Mouse (Mus musculus) cerebellum, adult 2 months (tissue): ENCODE results near the gene Ero1l.

Source experiments
- CTCF ChIP-seq: fragments of 200-500 bp; IDR thresholded peaks from 2 replicates; pipeline ENCODE4 v1.5.1; 2011; ENCODE audit warnings: low read depth, mild to moderate bottlenecking, control low read depth, low read length, moderate library complexity, borderline replicate concordance; ENCODE audit not compliant: insufficient read depth
- POLR2A ChIP-seq: fragments of 200-500 bp; IDR thresholded peaks from 2 replicates; pipeline ENCODE4 v1.6.1; 2011; ENCODE audit warnings: low read length, control low read depth, borderline replicate concordance; ENCODE audit not compliant: insufficient read depth

DNA sequence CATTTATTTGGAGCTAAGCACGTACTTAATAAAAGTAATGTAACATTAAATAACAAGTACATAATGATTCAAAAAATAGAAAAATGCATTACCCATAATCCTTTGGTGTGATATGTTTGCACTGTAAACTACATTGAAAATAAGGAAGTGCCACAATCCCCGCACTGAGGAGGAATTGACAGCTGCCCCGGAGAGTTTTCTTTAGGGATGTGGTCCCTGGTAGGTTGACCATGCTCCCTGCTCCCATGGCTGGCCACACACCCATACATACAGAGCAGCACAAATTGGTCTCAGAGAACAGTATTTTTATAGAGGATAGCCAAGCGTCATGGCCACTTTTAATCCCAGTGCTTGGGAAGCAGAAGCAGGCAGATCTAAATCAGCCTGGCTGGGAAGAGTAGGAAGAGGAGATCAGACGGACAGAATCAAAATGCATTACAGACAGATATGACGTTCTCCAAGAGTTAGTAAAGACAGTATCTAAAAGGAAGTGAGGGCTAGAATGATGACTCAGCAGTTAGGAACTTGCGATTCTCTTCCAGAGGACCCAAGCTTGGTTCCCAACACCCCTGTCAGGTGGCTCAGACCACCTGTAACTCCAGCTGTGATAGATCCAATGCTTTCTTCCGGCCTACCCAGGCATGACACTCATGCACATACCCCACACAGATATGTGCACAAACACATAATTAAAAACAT, 10.8 kb downstream of the Ero1l start:
- TF ChIP-seq POLR2A (no peak), CTCF (no peak)
